ENCODE assay signal across 11 mouse cellular contexts in genomic region chr7:96267266-96267665, GRCm38 (mm10).
A peak's percentile ranks its signal among the peaks of the same experiment; 100 is the strongest.
DNase-seq lines count a peak whose midpoint lies in the region; ATAC-seq and TF ChIP-seq lines count a peak whose summit lies in the region.
"Had no signal": no experiment of that assay in that cellular context is flagged by ENCODE, and none has a peak within 500 bp of the region (broad histone marks: within the 10 kb centered on the region; RNA-seq: fewer than 3 reads in every experiment).

No protein-coding gene starts in this region.

- H3K27ac ChIP-seq in hindbrain, embryonic 15.5 days (replicated peaks), result no peak overlapping the region
- H3K27ac ChIP-seq in hindbrain, embryonic 10.5 days, result no peak overlapping the region
- no peak overlapping the region for H3K27ac ChIP-seq in forebrain, postnatal 0 days (ENCODE audit: low read depth, low read length)
- H3K27ac ChIP-seq: liver, embryonic 12.5 days had no signal

- peak; percentile 68 for ATAC-seq in hindbrain, embryonic 15.5 days (ENCODE audit: low FRiP score, low read depth)
- ATAC-seq in forebrain, postnatal 0 days, result peak; percentile 78
- ATAC-seq: liver, embryonic 12.5 days had no signal

- no peaks in the 10 kb centered on the region for H3K27me3 ChIP-seq in hindbrain, embryonic 15.5 days
- H3K27me3 ChIP-seq in hindbrain, embryonic 10.5 days (ENCODE audit: insufficient read depth, poor library complexity, severe bottlenecking), result no peaks in the 10 kb centered on the region
- H3K27me3 ChIP-seq in forebrain, postnatal 0 days (ENCODE audit: insufficient read depth, low read length), result no peaks in the 10 kb centered on the region
- H3K27me3 ChIP-seq: liver, embryonic 12.5 days had no signal

- WGBS in hindbrain, embryonic 15.5 days, result 46% methylated on average over 6 of the region's 6 CpGs
- WGBS in hindbrain, embryonic 10.5 days, result 75% methylated on average over 6 of the region's 6 CpGs
- WGBS in forebrain, postnatal 0 days, result 22% methylated on average over 6 of the region's 6 CpGs

- H3K36me3 ChIP-seq in hindbrain, embryonic 15.5 days, result no peaks in the 10 kb centered on the region
- no peaks in the 10 kb centered on the region for H3K36me3 ChIP-seq in hindbrain, embryonic 10.5 days
- H3K36me3 ChIP-seq in forebrain, postnatal 0 days (ENCODE audit: insufficient read depth), result no peaks in the 10 kb centered on the region
- H3K36me3 ChIP-seq: liver, embryonic 12.5 days had no signal

- TF ChIP-seq CTCF in forebrain, postnatal 0 days (IDR thresholded peaks at IDR 0.05; ENCODE audit: low read depth), result no peak

- no peaks in the 10 kb centered on the region for H3K9me3 ChIP-seq in hindbrain, embryonic 15.5 days
- H3K9me3 ChIP-seq in hindbrain, embryonic 10.5 days, result no peaks in the 10 kb centered on the region
- no peaks in the 10 kb centered on the region for H3K9me3 ChIP-seq in forebrain, postnatal 0 days (ENCODE audit: low read length)
- H3K9me3 ChIP-seq: liver, embryonic 12.5 days had no signal

- no peak for DNase-seq in hindbrain, embryonic 10.5 days (ENCODE audit: low spot score)
- DNase-seq in 3134 (ENCODE audit: extremely low read depth, insufficient read length, low spot score) (peak; percentile 2), MN1 (ENCODE audit: low spot score) (peak; percentile 75)
- DNase-seq in forebrain, postnatal 0 days, result peak; percentile 57
- DNase-seq in spleen, postnatal 36 days (ENCODE audit: low spot score in 2 of 2), result no peak
- no peak for DNase-seq in right cerebral cortex, adult 2 months (ENCODE audit: low spot score in 2 of 2)
- DNase-seq in urinary bladder, postnatal 14 days (ENCODE audit: low spot score), result no peak
- DNase-seq: cerebellum, adult 11 months; heart, postnatal 36 days had no signal

- H3K9ac ChIP-seq in hindbrain, embryonic 15.5 days, result no peak overlapping the region
- H3K9ac ChIP-seq in forebrain, postnatal 0 days, result no peak overlapping the region
- H3K9ac ChIP-seq: liver, embryonic 12.5 days had no signal

- H3K4me3 ChIP-seq in hindbrain, embryonic 15.5 days, result no peak overlapping the region
- H3K4me3 ChIP-seq in hindbrain, embryonic 10.5 days, result no peak overlapping the region
- H3K4me3 ChIP-seq in forebrain, postnatal 0 days (ENCODE audit: low read depth, low read length), result no peak overlapping the region
- H3K4me3 ChIP-seq: liver, embryonic 12.5 days had no signal

- peaks cover 7% of the 10 kb centered on the region for H3K4me1 ChIP-seq in hindbrain, embryonic 15.5 days (replicated peaks)
- peaks cover 10% of the 10 kb centered on the region; the same call in 1 of the 2 replicates for H3K4me1 ChIP-seq in hindbrain, embryonic 10.5 days (replicated peaks)
- H3K4me1 ChIP-seq in forebrain, postnatal 0 days (ENCODE audit: insufficient read depth), result 0 out of 2 replicates have a peak, but pooled peaks cover 2% of the 10 kb centered on the region
- H3K4me1 ChIP-seq: liver, embryonic 12.5 days had no signal

- no peak overlapping the region for H3K4me2 ChIP-seq in hindbrain, embryonic 15.5 days
- H3K4me2 ChIP-seq in forebrain, postnatal 0 days (ENCODE audit: low read depth), result no peak overlapping the region
- H3K4me2 ChIP-seq: liver, embryonic 12.5 days had no signal

Comparison
In these comparisons a context has a peak if more than half of its experiments do, and no peak if none do; other contexts are left out.
1. DNase-seq: peak in 3134 (single experiment), MN1 (single experiment) and forebrain, postnatal 0 days (single experiment); none in hindbrain, embryonic 10.5 days (single experiment), spleen, postnatal 36 days (0 of 2), right cerebral cortex, adult 2 months (0 of 2) and urinary bladder, postnatal 14 days (single experiment).